Mouse (Mus musculus): ENCODE measurements around the gene Gm28360.
"Not testable (repeated sequence)": the region's sequence is repeated elsewhere in the genome, so short reads cannot be mapped to it uniquely, and the experiment has no call there.

The Gm28360 gene

GRCm38 (mm10) chr1:117829781-117830180, at the start of gene Gm28360:
Gm28360 (plus strand) TSS chr1:117830081.
- not testable (repeated sequence) for DNase-seq

DNA sequence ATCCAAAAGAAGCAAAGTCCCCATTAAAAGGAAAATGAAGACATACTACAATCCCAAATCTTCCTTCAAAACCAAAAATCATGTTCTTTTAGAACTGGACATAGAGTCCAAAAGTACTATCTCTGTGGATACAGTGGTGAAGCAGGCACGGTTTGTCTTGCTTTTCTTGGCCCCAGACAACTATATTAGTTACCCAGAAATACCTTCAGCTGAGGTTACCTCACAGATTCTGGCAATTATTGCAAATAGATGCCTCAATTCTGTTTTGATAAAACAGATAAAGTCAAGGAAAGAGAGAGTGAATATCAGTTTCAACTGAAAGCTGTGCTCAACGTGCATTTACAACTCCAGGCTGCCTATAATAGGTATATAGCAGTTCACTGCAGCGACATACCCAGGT, 49.0 kb upstream of the Gm28360 start, which contains the start of gene B020011L13Rik:
Gene B020011L13Rik, plus strand, starts transcription at position 301 of the 400 bp plus-strand sequence.
- not testable (repeated sequence) for DNase-seq

DNA sequence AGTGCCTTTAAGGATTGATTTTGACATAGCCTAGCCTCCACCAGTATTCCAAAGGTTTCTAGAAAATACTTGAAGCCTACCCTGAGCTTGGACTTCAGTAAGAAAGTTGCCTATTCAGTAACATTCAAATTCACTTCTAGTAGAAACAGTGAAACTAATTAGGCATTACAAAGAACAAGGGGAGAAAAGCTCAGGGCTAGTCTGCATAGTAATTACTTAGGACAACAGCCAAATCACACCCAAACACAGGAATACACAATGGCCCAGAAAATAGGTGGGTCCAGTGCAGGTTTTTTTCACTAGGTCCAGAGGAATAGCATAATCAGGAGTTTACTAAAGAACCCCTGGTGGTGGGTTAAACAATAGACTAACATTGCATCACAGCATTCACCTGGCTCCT, 13.6 kb upstream of the Gm28360 start:
- not testable (repeated sequence) for DNase-seq

- DNase-seq, result not testable (repeated sequence)
Observed at GRCm38 (mm10) chr1:117851718-117852117, 21.8 kb downstream of the Gm28360 start.

All from kidney, postnatal 36 days (tissue).